Mouse (Mus musculus): ENCODE data around the gene Fthl17d.
"Not testable (repeated sequence)": the region's sequence is repeated elsewhere in the genome, so short reads cannot be mapped to it uniquely, and the experiment has no call there.

The Fthl17d gene

DNA sequence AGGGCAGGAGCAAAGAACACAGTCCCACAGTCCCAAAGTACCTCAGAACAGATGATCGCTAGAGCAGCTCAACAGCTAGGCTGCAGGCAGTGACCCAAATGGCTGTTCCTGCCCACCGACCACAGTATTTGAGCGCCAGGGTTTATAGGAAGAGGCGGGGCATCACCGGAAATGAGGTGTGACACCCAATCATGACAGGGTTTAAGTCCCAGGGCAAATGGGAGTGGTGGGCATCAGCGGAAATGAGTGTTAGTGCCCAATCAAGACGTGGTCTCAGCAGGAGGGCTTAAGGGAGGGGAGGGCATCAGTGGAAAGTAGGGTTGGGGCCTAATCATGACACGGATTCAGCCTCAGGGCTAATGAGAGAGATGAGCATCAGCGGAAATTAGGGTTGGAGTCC, at the start of gene Fthl17d:
Fthl17d (minus strand) TSS at position 101 of the 400 bp plus-strand sequence.
- DNase-seq = not testable (repeated sequence)

DNA sequence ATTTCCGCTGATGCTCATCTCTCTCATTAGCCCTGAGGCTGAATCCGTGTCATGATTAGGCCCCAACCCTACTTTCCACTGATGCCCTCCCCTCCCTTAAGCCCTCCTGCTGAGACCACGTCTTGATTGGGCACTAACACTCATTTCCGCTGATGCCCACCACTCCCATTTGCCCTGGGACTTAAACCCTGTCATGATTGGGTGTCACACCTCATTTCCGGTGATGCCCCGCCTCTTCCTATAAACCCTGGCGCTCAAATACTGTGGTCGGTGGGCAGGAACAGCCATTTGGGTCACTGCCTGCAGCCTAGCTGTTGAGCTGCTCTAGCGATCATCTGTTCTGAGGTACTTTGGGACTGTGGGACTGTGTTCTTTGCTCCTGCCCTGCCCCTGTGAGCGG, 46.6 kb upstream of the Fthl17d start, which contains the start of gene Fthl17e:
Fthl17e (plus strand) TSS at position 301 of the 400 bp plus-strand sequence.
- not testable (repeated sequence) for DNase-seq

DNA sequence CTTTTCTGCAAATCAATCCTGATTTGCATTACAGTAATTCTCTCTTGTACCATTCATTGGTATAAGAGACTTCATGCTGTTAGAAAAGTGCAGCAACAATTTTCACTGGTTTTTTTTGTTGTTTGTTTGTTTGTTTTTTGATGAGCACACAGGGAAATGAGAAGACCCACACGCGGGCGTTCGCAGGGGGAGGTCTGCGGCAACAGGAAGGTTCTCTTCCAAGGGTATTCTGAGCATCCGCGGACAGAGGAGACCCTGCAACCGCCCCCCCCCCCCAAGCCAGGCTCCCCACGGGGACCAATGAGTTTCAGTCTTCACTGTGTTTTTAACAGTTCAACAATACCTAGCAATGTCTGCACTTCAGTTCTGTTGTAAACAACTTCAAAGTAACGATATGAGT, 32.9 kb upstream of the Fthl17d start:
- DNase-seq = no peak

DNA sequence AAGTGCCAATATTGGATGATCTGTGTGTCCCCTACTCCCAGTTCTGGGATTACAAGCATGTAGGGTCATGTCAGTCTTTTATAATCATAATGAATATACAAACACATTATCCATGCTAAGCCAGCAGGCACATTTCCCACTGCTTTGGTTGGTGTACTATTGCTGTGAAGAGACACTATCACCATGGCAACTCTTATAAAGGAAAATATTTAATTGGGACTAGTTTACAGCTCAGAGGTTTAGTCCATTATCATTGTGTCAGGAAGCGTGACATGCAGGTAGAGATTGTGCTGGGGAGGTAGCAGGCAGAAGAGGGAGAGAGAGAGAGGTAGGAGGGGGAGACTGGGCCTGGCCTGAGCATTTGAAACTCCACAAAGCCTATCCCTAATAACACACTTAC, 29.5 kb upstream of the Fthl17d start:
- DNase-seq = no peak

DNA sequence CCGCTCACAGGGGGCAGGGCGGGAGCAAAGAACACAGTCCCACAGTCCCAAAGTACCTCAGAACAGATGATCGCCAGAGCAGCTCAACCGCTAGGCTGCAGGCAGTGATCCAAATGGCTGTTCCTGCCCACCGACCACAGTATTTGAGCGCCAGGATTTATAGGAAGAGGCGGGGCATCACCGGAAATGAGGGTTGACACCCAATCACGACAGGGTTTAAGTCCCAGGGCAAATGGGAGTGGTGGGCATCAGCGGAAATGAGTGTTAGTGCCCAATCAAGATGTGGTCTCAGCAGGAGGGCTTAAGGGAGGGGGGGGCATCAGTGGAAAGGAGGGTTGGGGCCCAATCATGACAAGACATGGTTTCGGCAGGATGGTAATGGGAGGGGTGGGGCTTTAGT, 10.1 kb downstream of the Fthl17d start, which contains the start of gene Fthl17c:
Fthl17c (minus strand) TSS at position 101 of the 400 bp plus-strand sequence.
- not testable (repeated sequence) for DNase-seq

DNA sequence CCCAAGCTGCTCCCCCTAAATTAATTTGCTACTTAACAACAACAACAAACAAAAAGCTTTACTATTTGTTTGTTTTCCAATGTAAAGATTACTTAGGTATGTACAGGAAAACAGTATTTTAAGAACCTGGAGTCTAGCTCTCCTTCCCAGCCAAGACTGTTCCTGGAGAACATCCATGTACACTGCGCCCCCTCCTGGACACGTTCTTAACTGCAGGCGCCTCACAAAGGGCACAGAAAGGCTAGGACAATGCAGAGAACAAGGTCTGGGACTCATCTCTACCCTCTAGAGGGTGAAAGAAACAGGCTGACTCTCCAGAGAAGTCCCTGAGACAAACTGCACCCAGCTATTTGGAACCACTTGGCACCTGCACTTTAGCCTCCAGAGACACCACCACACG, 21.9 kb downstream of the Fthl17d start:
- not testable (repeated sequence) for DNase-seq

DNA sequence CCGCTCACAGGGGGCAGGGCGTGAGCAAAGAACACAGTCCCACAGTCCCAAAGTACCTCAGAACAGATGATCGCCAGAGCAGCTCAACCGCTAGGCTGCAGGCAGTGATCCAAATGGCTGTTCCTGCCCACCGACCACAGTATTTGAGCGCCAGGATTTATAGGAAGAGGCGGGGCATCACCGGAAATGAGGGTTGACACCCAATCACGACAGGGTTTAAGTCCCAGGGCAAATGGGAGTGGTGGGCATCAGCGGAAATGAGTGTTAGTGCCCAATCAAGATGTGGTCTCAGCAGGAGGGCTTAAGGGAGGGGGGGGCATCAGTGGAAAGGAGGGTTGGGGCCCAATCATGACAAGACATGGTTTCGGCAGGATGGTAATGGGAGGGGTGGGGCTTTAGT, 23.7 kb downstream of the Fthl17d start, which contains the start of gene Fthl17b:
Fthl17b (minus strand) TSS at position 101 of the 400 bp plus-strand sequence.
- DNase-seq = not testable (repeated sequence)

DNA sequence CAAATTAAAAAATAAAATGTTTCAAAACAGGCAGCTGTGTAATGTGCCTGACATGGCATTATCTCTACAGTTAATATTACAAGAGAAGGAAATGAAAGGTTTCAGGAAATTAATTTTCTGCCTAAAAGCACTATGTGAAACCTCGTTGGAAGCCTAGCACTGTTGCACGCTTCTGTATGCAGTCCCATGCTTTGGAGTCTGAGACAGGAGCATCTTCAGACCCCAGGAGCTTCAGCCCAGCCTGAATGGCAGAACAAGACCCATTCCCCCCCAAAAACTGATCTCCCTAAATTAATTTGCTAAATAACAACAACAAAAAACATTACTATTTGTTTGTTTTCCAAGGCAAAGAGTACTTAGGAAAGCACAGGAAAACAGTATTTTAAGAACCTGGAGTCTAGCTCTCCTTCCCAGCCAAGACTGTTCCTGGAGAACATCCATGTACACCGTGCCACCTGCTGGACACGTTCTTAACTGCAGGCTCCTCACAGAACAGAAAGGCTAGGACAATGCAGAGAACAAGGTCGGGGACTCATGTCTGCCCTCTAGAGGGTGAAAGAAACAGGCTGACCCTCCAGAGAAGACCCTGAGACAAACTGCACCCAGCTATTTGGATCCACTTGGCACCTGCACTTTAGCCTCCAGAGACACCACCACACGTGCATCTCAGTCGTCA, 38.3 kb downstream of the Fthl17d start:
- DNase-seq = peak; percentile 79 to 81

DNA sequence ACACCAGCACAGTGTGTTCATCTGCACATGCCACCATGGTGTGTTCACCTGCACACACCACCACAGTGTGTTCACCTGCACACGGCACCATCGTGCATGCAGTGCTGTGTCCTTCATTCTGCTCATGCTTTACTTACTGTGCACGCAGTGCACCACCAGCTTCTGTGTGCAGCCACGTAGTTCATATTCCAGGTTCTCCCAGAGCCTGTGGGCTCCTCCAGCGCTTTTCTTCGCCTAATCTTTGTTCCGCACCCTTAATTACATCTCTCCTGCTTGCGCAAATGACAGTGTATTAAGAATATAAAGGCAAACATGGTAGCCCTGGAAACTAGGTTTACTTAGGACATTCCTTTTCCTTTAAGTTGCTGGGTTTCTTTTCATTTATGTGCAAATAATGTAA, 42.5 kb downstream of the Fthl17d start:
- no peak for DNase-seq
